Mouse (Mus musculus) forebrain, embryonic 12.5 days (tissue): ENCODE measurements around the gene Nfix. TPM values are rescaled to one million over a fixed set of nuclear protein-coding genes. Genes with fewer than 3 reads are reported as not detected.

Experiments
- ATAC-seq: fragments of 200-750 bp; cut with Nextera tagmentation; 2 replicates; pipeline ENCODE4 v1.8.0; 2017; ENCODE audit warnings: moderate TSS enrichment; ENCODE audit not compliant: low FRiP score
- H3K27ac ChIP-seq: fragments of 300-500 bp; sonication (generic); 2 replicates; pipeline ENCODE4 v1.5.1; 2016; ENCODE audit warnings: mild to moderate bottlenecking
- H3K27me3 ChIP-seq: fragments of 300-500 bp; sonication (generic); 2 replicates; pipeline ENCODE4 v1.6.1; 2016; ENCODE audit warnings: mild to moderate bottlenecking
- H3K36me3 ChIP-seq: fragments of 300-500 bp; sonication (generic); replicated peaks from 2 replicates; pipeline ENCODE4 v1.6.1; 2016; ENCODE audit warnings: mild to moderate bottlenecking
- H3K4me1 ChIP-seq: fragments of 300-500 bp; sonication (generic); 2 replicates; pipeline ENCODE4 v1.6.1; 2016
- H3K4me2 ChIP-seq: fragments of 300-500 bp; sonication (generic); 2 replicates; pipeline ENCODE4 v1.6.1; 2016; ENCODE audit warnings: mild to moderate bottlenecking, moderate library complexity
- H3K4me3 ChIP-seq: fragments of 300-500 bp; sonication (generic); replicated peaks from 2 replicates; pipeline ENCODE4 v1.5.1; 2016; ENCODE audit warnings: mild to moderate bottlenecking
- H3K9ac ChIP-seq: fragments of 300-500 bp; sonication (generic); 2 replicates; pipeline ENCODE4 v1.6.1; 2016; ENCODE audit warnings: mild to moderate bottlenecking
- H3K9me3 ChIP-seq: fragments of 300-500 bp; sonication (generic); 2 replicates; pipeline ENCODE4 v1.6.1; 2016
- WGBS: fragments of 180-500 bp; shearing (Covaris S2); methylation state at CpG from one replicate; pipeline ENCODE4 v1.1.7; 2016; 5-methylcytosine and 5-hydroxymethylcytosine counted together
- polyA plus RNA-seq: library from polyadenylated mRNA; unstranded; fragments of >200 nt; fragmentation: Nextera tagmentation; extraction: Ambion mirVana; gene quantifications from 2 replicates; pipeline ENCODE4 v1.2.1, GENCODE M21; 2016

The Nfix gene
- polyA plus RNA-seq, 1 experiment from 2014 or later = 31.9 TPM

GRCm38 (mm10) chr8:84664566-84665384 is 135.4 kb downstream of the Nfix start:
- Histone ChIP-seq H3K27me3 (no peaks in the 10 kb centered on the region), H3K27ac (peak overlapping the region; percentile 95), H3K4me1 (peaks cover 47% of the 10 kb centered on the region), H3K36me3 (peaks cover 8% of the 10 kb centered on the region), H3K4me2 (peak overlapping the region; percentile 82), H3K9ac (peak overlapping the region; percentile 78), H3K9me3 (no peaks in the 10 kb centered on the region), H3K4me3 (peak overlapping the region; percentile 53)
- peak; percentile 51 for ATAC-seq
- under 1% methylated on average over 29 of the region's 29 CpGs for WGBS

GRCm38 (mm10) chr8:84663483-84664327 is 136.4 kb downstream of the Nfix start:
- Histone ChIP-seq H3K4me3 (peak overlapping the region; percentile 53), H3K9me3 (no peaks in the 10 kb centered on the region), H3K4me1 (peaks cover 51% of the 10 kb centered on the region), H3K27ac (peak overlapping the region; percentile 95), H3K36me3 (peaks cover 7% of the 10 kb centered on the region), H3K9ac (peak overlapping the region; percentile 78), H3K27me3 (no peaks in the 10 kb centered on the region), H3K4me2 (peak overlapping the region; percentile 82)
- peak; percentile 86 for ATAC-seq
- WGBS = 3% methylated on average over 43 of the region's 43 CpGs

- Histone ChIP-seq H3K9me3 (no peaks in the 10 kb centered on the region), H3K4me2 (peak within 1 kb of the TSS; percentile 82), H3K36me3 (no peaks in the 10 kb centered on the region), H3K9ac (peak within 1 kb of the TSS; percentile 72), H3K27me3 (0 out of 2 replicates have a peak, but pooled peaks cover 2% of the 10 kb centered on the region), H3K4me1 (peaks cover 54% of the 10 kb centered on the region), H3K27ac (peak within 1 kb of the TSS; percentile 95), H3K4me3 (peak within 1 kb of the TSS; percentile 53)
- peak; percentile 84 for ATAC-seq
- WGBS = 0% methylated on average over 27 of the region's 27 CpGs
These were observed 137.5 kb downstream of the Nfix start, which contains the start of gene Ier2 for GRCm38 (mm10) chr8:84662581-84663065. Gene Ier2 (minus strand): TSS chr8:84662852.

DNA sequence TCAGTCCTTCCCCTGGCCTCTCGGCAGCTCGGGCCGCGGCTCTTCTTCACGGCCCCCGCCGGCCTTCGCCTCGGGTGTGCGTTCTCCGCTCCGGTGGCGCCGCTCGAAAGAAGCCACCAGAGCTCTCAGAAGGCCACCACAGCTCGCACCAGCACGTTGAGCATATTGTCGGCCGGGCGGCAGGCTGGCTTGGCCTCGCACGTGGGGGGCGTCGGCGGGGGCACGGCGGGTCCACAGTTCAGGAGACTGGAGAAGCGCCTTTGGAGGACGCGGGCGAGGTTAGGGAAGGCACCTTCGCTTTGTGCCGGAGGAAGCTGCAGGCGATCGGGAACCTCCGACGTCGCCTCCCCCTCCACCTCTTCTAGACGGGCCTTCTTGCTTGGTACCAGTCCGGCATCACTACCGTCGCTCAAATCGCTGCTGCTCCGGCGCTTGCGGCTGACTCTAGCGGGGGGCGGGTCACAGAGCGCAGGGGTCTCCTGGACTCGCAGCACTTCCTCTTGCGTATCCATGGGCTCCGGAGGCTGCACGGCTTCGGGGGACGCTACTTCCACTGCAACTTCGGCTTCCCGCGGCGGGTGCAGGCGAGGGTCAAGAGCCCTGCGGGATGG is 138.1 kb downstream of the Nfix start:
- 1% methylated on average over 61 of the region's 61 CpGs for WGBS
- ATAC-seq = no peak; the same call in 1 of the 2 replicates
- H3K9ac ChIP-seq = peak overlapping the region; percentile 72
- H3K27me3 ChIP-seq = 0 out of 2 replicates have a peak, but pooled peaks cover 5% of the 10 kb centered on the region
- peak overlapping the region; percentile 95 for H3K27ac ChIP-seq
- no peaks in the 10 kb centered on the region for H3K36me3 ChIP-seq
- peaks cover 60% of the 10 kb centered on the region for H3K4me1 ChIP-seq
- H3K4me3 ChIP-seq = peak overlapping the region; percentile 53
- peak overlapping the region; percentile 82 for H3K4me2 ChIP-seq
- H3K9me3 ChIP-seq = no peaks in the 10 kb centered on the region

GRCm38 (mm10) chr8:84661458-84661871 is 138.7 kb downstream of the Nfix start:
- no peaks in the 10 kb centered on the region for H3K9me3 ChIP-seq
- H3K4me2 ChIP-seq = peak overlapping the region; percentile 82
- H3K27ac ChIP-seq = peak overlapping the region; percentile 74; the same call in 1 of the 2 replicates
- H3K4me3 ChIP-seq = peak overlapping the region; percentile 53
- under 1% methylated on average over 24 of the region's 24 CpGs for WGBS
- H3K36me3 ChIP-seq = no peaks in the 10 kb centered on the region
- peak overlapping the region; percentile 72 for H3K9ac ChIP-seq
- no peak for ATAC-seq
- H3K4me1 ChIP-seq = peaks cover 64% of the 10 kb centered on the region
- 0 out of 2 replicates have a peak, but pooled peaks cover 5% of the 10 kb centered on the region for H3K27me3 ChIP-seq

DNA sequence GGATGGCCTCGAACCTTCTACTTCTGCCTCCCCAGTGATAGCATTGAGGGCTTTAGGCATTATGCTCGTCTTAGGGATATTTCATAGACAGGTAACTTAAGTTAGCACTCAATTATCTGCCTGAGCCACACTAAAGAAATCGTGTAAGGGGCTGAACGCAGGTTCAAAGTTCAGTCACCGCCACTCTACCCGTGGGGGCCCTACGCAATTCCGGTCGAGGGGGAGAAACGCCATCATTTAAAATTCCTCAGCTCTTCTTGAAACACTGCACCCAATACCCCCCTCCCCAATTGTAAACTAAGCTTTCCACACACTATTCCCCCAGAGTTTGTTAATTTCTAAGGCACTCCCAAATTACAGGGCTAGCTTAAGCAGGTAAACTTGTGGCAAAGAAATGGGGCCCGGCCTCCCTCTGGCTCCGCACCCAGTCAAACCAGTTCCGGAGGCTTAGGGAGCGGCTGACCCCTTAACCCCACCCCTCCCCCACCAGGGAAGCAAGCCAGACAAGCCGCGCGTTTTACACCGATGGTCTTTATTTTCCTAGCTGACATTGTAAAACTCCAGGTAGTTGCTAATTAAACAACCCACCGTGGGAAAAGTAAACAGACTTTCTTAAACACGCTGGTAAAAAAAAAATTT is 139.2 kb downstream of the Nfix start:
- H3K27me3 ChIP-seq = 0 out of 2 replicates have a peak, but pooled peaks cover 5% of the 10 kb centered on the region
- H3K4me3 ChIP-seq = peak overlapping the region; percentile 53
- peak overlapping the region; percentile 72 for H3K9ac ChIP-seq
- ATAC-seq = no peak
- peaks cover 64% of the 10 kb centered on the region for H3K4me1 ChIP-seq
- H3K27ac ChIP-seq = peak overlapping the region; percentile 74
- no peaks in the 10 kb centered on the region for H3K36me3 ChIP-seq
- WGBS = 1% methylated on average over 20 of the region's 20 CpGs
- H3K4me2 ChIP-seq = peak overlapping the region; percentile 82
- H3K9me3 ChIP-seq = no peaks in the 10 kb centered on the region

DNA sequence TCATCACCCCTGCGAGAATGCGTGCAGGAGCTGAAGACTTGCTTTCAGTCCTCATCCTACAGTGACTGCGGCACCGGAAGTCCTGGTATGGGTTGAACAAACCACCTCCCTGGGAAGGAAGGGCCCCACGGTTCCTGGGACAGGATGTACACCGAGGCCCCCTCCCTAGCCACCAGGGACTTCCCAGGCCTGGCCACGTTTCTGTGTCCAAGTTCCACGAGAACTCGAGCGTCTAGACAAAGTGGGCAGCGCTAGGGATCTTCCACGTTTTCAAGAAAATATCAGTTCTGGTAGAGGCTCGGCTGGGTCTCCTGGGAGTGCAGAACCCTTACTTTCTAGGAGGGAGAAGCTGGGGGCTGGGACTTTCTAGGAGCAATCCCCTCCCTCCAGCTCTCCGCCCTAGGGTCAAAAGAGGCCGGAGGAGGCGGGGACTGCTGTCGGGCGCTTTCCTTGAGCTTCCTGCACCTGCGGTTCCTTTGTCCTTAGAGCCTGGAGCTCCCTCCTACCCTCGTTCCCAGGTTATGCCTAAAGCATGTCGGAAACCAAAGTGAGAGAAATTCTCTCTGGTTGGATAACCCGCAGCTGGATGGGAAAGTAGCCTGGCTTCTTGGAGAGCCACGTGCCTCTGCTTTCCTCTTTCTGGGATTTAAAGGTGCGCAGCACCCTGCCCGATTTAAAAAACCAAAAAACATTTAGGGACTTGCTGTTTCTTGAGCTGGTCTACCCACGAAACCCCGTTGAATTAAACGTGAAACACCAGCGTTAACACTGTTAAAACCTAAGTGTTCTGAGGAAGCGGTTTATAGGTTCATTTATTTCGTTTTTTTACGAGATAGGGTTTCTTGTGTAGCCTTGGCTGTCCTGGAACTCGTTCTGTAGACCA is 140.0 kb downstream of the Nfix start:
- Histone ChIP-seq H3K9ac (peak overlapping the region; percentile 72), H3K4me1 (peaks cover 65% of the 10 kb centered on the region), H3K27ac (peak overlapping the region; percentile 74), H3K9me3 (no peaks in the 10 kb centered on the region), H3K4me3 (peak overlapping the region; percentile 53), H3K27me3 (0 out of 2 replicates have a peak, but pooled peaks cover 5% of the 10 kb centered on the region), H3K36me3 (no peaks in the 10 kb centered on the region), H3K4me2 (peak overlapping the region; percentile 82)
- no peak for ATAC-seq
- WGBS = 2% methylated on average over 33 of the region's 33 CpGs

DNA sequence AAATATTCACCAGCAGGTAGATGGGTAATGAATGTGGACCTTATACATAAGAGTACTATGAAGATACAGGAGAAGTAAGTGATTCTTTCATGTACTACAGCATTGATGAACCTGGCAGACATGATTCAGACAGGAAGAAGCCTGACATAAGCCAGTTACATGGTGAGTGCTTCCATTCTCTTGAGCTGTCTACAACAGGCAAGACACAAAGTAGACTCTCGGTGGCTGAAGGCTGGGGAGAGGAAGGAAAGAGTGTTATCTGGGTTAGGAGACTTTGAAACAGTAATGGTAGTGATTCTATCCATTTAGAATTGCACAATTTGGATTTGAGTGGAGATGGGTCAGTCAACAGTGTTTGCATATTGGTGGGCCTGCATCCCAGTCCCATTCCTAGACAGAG is 141.2 kb downstream of the Nfix start:
- no peak overlapping the region for H3K4me3 ChIP-seq
- no peak overlapping the region for H3K9ac ChIP-seq
- no peak overlapping the region for H3K27ac ChIP-seq
- no peak overlapping the region for H3K4me2 ChIP-seq
- H3K27me3 ChIP-seq = 0 out of 2 replicates have a peak, but pooled peaks cover 5% of the 10 kb centered on the region
- 55% methylated on average over 1 of the region's 1 CpGs for WGBS
- no peaks in the 10 kb centered on the region for H3K9me3 ChIP-seq
- ATAC-seq = no peak
- peaks cover 71% of the 10 kb centered on the region for H3K4me1 ChIP-seq
- H3K36me3 ChIP-seq = no peaks in the 10 kb centered on the region

DNA sequence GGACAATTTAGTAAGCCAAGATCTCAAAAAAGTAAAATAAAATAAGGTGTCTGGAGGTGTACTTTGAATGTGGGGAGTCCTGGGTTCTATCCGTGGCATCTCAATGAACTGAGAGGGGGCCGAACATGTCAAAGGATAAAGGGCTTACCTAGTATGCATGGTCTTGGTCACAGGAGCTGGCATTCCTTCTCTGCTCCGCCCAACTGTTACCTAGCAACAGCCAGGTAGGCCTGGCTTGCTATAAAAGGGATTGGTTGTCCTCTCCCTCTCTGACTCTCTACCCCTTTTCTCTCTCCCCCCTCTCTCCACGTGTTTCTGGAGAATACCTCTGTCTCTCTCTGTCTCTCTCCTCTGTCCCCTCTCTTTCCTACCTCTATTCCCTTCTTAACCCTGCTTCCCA is 142.5 kb downstream of the Nfix start:
- Histone ChIP-seq H3K36me3 (no peaks in the 10 kb centered on the region), H3K27ac (no peak overlapping the region), H3K4me1 (peaks cover 62% of the 10 kb centered on the region), H3K27me3 (0 out of 2 replicates have a peak, but pooled peaks cover 5% of the 10 kb centered on the region), H3K9me3 (no peaks in the 10 kb centered on the region), H3K9ac (no peak overlapping the region), H3K4me3 (no peak overlapping the region), H3K4me2 (no peak overlapping the region)
- no peak for ATAC-seq
- WGBS = 38% methylated on average over 4 of the region's 4 CpGs

DNA sequence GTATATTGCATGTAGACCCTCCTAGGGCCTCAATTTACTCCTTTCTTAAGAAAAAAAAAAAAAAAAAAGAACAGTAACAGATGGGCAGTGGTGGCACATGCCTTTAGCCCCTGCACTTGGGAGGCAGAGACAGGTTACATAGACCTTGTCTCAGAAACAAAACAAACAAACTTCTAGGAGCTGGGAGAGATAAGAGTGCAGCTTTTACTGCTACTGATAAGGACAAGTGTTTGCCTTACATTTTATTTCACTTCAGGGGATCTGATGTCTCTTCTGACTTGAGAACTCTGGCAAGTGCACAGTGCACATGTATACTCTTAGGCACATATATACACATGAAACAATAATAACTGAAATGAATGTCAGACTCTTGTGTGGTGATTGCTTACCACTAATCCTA is 142.9 kb downstream of the Nfix start:
- Histone ChIP-seq H3K4me3 (no peak overlapping the region), H3K36me3 (no peaks in the 10 kb centered on the region), H3K4me1 (peaks cover 61% of the 10 kb centered on the region), H3K9me3 (no peaks in the 10 kb centered on the region), H3K9ac (no peak overlapping the region), H3K4me2 (peak overlapping the region; percentile 61), H3K27me3 (0 out of 2 replicates have a peak, but pooled peaks cover 5% of the 10 kb centered on the region), H3K27ac (peak overlapping the region; percentile 88)
- ATAC-seq = no peak
